Mouse (Mus musculus) olfactory bulb, adult 2 months (tissue): ENCODE results near the gene Nlk.

Source experiments
- CTCF ChIP-seq: fragments of 200-500 bp; IDR thresholded peaks from 2 replicates; pipeline ENCODE4 v1.5.1; 2012; ENCODE audit warnings: low read depth, mild to moderate bottlenecking, low read length, moderate library complexity; ENCODE audit not compliant: insufficient read depth
- POLR2A ChIP-seq: fragments of 200-500 bp; IDR thresholded peaks from 2 replicates; pipeline ENCODE4 v1.6.1; 2012; ENCODE audit warnings: mild to moderate bottlenecking, low read depth, low read length, moderate library complexity; ENCODE audit not compliant: insufficient read depth

GRCm38 (mm10) chr11:78600926-78601590 lies 96.1 kb downstream of the Nlk start:
- TF ChIP-seq CTCF (no peak), POLR2A (no peak)
